Mouse (Mus musculus) megakaryocyte, embryonic 14.5 days (primary cell): Measurements from ENCODE around the gene St6galnac6.

Source experiments
- FLI1 ChIP-seq: IDR thresholded peaks from 2 replicates; pipeline ENCODE4 v1.6.1; 2012; ENCODE audit warnings: low read length, inconsistent platforms, mixed read lengths
- GATA1 ChIP-seq: IDR thresholded peaks from 3 replicates; pipeline ENCODE4 v1.6.1; 2012; ENCODE audit warnings: mixed read lengths, low read length, inconsistent platforms, borderline replicate concordance

- TF ChIP-seq GATA1 (no peak), FLI1 (no peak)
Observed at GRCm38 (mm10) chr2:32597248-32597647, 2.3 kb upstream of the St6galnac6 start.
